Mouse (Mus musculus) cerebellum, adult 2 months (tissue): ENCODE results near the gene Epb41l1. TPM values are rescaled to one million over a fixed set of nuclear protein-coding genes. Genes with fewer than 3 reads are reported as not detected.

Experiments
- DNase-seq, 2 experiments: peaks; one replicate each; pipeline ENCODE4 v3.0.0; 2021
- H3K27ac ChIP-seq: fragments of 200-500 bp; 2 replicates; pipeline ENCODE4 v1.5.1; 2012; ENCODE audit warnings: low read length, control low read depth, inconsistent platforms; ENCODE audit not compliant: insufficient read depth
- H3K27me3 ChIP-seq: fragments of 200-500 bp; 2 replicates; pipeline ENCODE4 v1.6.1; 2012; ENCODE audit warnings: inconsistent platforms, mild to moderate bottlenecking, low read length, moderate library complexity; ENCODE audit not compliant: control insufficient read depth, insufficient read depth
- H3K4me1 ChIP-seq: fragments of 200-500 bp; 2 replicates; pipeline ENCODE4 v1.6.1; 2011; ENCODE audit warnings: low read length; ENCODE audit not compliant: control insufficient read depth, insufficient read depth
- H3K4me3 ChIP-seq: fragments of 200-500 bp; replicated peaks from 2 replicates; pipeline ENCODE3; 2011; ENCODE audit warnings: mild to moderate bottlenecking, low read depth, low read length, control low read depth; ENCODE audit not compliant: insufficient read depth
- CTCF ChIP-seq: fragments of 200-500 bp; IDR thresholded peaks from 2 replicates; pipeline ENCODE4 v1.5.1; 2011; ENCODE audit warnings: low read depth, mild to moderate bottlenecking, control low read depth, low read length, moderate library complexity, borderline replicate concordance; ENCODE audit not compliant: insufficient read depth
- POLR2A ChIP-seq: fragments of 200-500 bp; IDR thresholded peaks from 2 replicates; pipeline ENCODE4 v1.6.1; 2011; ENCODE audit warnings: low read length, control low read depth, borderline replicate concordance; ENCODE audit not compliant: insufficient read depth
- WGBS: fragments of 180-500 bp; shearing (Covaris S2); methylation state at CpG from one replicate; pipeline ENCODE4 v1.1.7; 2018; 5-methylcytosine and 5-hydroxymethylcytosine counted together
- polyA plus RNA-seq: library from polyadenylated mRNA; depleted of rRNA; stranded (reverse); fragments of >200 nt; gene quantifications from 2 replicates; pipeline ENCODE4 v1.2.3, GENCODE M21; 2012

The Epb41l1 gene
- polyA plus RNA-seq, 1 experiment = 219 TPM

GRCm38 (mm10) chr2:156415674-156416073, 5.0 kb upstream of the Epb41l1 start:
- no peak for DNase-seq

GRCm38 (mm10) chr2:156417194-156417593, 3.5 kb upstream of the Epb41l1 start:
- DNase-seq = no peak
- no peak for TF ChIP-seq POLR2A
- no peak for TF ChIP-seq CTCF
- Histone ChIP-seq H3K27me3 (no peaks in the 10 kb centered on the region), H3K4me1 (peaks cover 5% of the 10 kb centered on the region; the same call in 1 of the 2 replicates), H3K4me3 (no peak overlapping the region), H3K27ac (no peak overlapping the region)
- 81% methylated on average over 1 of the region's 1 CpGs for WGBS

More at GRCm38 (mm10) chr2:156415674-156416073, 5.0 kb upstream of the Epb41l1 start:
- Histone ChIP-seq H3K27ac (no peak overlapping the region), H3K4me1 (no peaks in the 10 kb centered on the region), H3K4me3 (no peak overlapping the region), H3K27me3 (no peaks in the 10 kb centered on the region)
- TF ChIP-seq POLR2A (no peak), CTCF (no peak)
- WGBS = 86% methylated on average over 5 of the region's 5 CpGs

GRCm38 (mm10) chr2:156418467-156418866, 2.2 kb upstream of the Epb41l1 start:
- no peak for DNase-seq
- Histone ChIP-seq H3K27me3 (no peaks in the 10 kb centered on the region), H3K4me1 (peaks cover 5% of the 10 kb centered on the region; the same call in 1 of the 2 replicates), H3K27ac (no peak overlapping the region), H3K4me3 (no peak overlapping the region)
- TF ChIP-seq CTCF = no peak
- TF ChIP-seq POLR2A = no peak
- WGBS = 90% methylated on average over 5 of the region's 5 CpGs

- WGBS = 31% methylated on average over 14 of the region's 14 CpGs
- Histone ChIP-seq H3K27me3 (no peaks in the 10 kb centered on the region), H3K27ac (no peak overlapping the region), H3K4me1 (peaks cover 5% of the 10 kb centered on the region; the same call in 1 of the 2 replicates), H3K4me3 (peak overlapping the region; percentile 56)
- no peak for TF ChIP-seq CTCF
- TF ChIP-seq POLR2A = no peak
- DNase-seq = no peak
These were observed 399 bp upstream of the Epb41l1 start for GRCm38 (mm10) chr2:156420327-156420693.

- Histone ChIP-seq H3K27me3 (no peaks in the 10 kb centered on the region), H3K4me1 (peaks cover 5% of the 10 kb centered on the region; the same call in 1 of the 2 replicates), H3K27ac (no peak overlapping the region), H3K4me3 (peak overlapping the region; percentile 56)
- 2% methylated on average over 36 of the region's 36 CpGs for WGBS
- DNase-seq = peak in 1 of 2 experiments; percentile 35
- TF ChIP-seq POLR2A = no peak
- TF ChIP-seq CTCF = no peak
These were observed 837 bp downstream of the Epb41l1 start for GRCm38 (mm10) chr2:156421381-156422110.

GRCm38 (mm10) chr2:156422631-156423030, 1.9 kb downstream of the Epb41l1 start:
- TF ChIP-seq CTCF = no peak
- TF ChIP-seq POLR2A = no peak
- no peak for DNase-seq
- WGBS = 57% methylated on average over 8 of the region's 8 CpGs
- Histone ChIP-seq H3K27ac (no peak overlapping the region), H3K4me3 (no peak overlapping the region), H3K27me3 (no peaks in the 10 kb centered on the region), H3K4me1 (peaks cover 5% of the 10 kb centered on the region; the same call in 1 of the 2 replicates)

GRCm38 (mm10) chr2:156423672-156424071, 3.0 kb downstream of the Epb41l1 start:
- TF ChIP-seq POLR2A (no peak), CTCF (no peak)
- Histone ChIP-seq H3K4me3 (no peak overlapping the region), H3K4me1 (peaks cover 5% of the 10 kb centered on the region; the same call in 1 of the 2 replicates), H3K27me3 (no peaks in the 10 kb centered on the region), H3K27ac (no peak overlapping the region)
- 95% methylated on average over 4 of the region's 4 CpGs for WGBS
- DNase-seq = no peak

GRCm38 (mm10) chr2:156425618-156426017, 4.9 kb downstream of the Epb41l1 start:
- 74% methylated on average over 2 of the region's 2 CpGs for WGBS
- TF ChIP-seq CTCF (no peak), POLR2A (no peak)
- DNase-seq = no peak
- no peak overlapping the region for H3K4me3 ChIP-seq
- H3K27ac ChIP-seq = no peak overlapping the region
- H3K4me1 ChIP-seq = peaks cover 5% of the 10 kb centered on the region
- no peaks in the 10 kb centered on the region for H3K27me3 ChIP-seq

GRCm38 (mm10) chr2:156426151-156426550, 5.4 kb downstream of the Epb41l1 start:
- DNase-seq = no peak
- H3K4me1 ChIP-seq = peaks cover 4% of the 10 kb centered on the region
- no peak overlapping the region for H3K27ac ChIP-seq
- no peaks in the 10 kb centered on the region for H3K27me3 ChIP-seq
- H3K4me3 ChIP-seq = no peak overlapping the region
- 75% methylated on average over 4 of the region's 4 CpGs for WGBS
- TF ChIP-seq CTCF (no peak), POLR2A (no peak)
